Mouse (Mus musculus): ENCODE measurements around the gene Rfc2. TPM values are rescaled to one million over a fixed set of nuclear protein-coding genes. Genes with fewer than 3 reads are reported as not detected.

The Rfc2 gene
- total and polyA plus RNA-seq, 2 experiments from 2014 or later: 68.9 to 150 TPM

DNA sequence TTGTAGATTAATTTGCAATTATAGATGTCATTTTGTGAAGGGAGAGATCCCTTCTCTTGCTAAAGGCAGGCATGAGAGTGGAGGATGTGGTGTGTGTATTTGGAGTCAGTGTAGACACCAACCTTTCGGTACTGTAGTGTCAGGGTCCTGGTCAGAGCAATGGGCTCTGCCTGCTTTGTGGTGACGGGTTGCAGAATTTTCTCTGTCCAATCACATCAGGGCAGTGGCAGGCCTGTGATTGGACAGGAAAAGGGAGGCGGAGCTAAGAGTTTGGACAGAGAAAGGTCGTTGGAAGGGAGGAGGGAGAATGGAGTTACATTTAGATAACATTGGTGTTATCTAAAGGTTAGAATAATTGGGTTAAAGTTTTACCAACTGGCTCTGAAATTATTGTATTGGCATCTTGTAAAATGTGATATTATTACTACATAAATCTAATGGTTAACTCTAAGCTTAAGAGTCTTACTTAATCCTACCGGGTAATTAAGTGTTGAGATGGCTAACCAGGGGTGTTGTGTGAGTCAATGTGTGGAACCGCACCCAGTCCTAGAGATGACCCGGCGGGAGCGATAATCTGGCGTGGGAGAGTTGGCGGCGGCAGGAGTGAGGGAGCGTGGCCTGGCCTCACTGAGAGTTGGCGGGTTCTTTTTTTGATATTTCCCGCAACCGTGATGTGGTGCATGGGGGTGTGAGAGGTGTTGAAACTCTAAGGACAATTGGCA is 20.6 kb upstream of the Rfc2 start:
- Histone ChIP-seq H3K4me1 (ENCODE audit: insufficient read depth) (no peaks in the 10 kb centered on the region), H3K27me3 (ENCODE audit: insufficient read depth, low read length) (no peaks in the 10 kb centered on the region), H3K27ac (ENCODE audit: low read depth, low read length) (no peak overlapping the region), H3K9ac (no peak overlapping the region), H3K9me3 (ENCODE audit: low read length) (no peaks in the 10 kb centered on the region), H3K36me3 (ENCODE audit: insufficient read depth) (no peaks in the 10 kb centered on the region), H3K4me2 (ENCODE audit: low read depth) (no peak overlapping the region), H3K4me3 (ENCODE audit: low read depth, low read length) (no peak overlapping the region)
- WGBS: 82% methylated on average over 16 of the region's 16 CpGs
- ATAC-seq (no peak), DNase-seq (no peak)
- TF ChIP-seq CTCF (IDR thresholded peaks at IDR 0.05; ENCODE audit: low read depth): no peak

GRCm38 (mm10) chr5:134564272-134564671 is 16.9 kb upstream of the Rfc2 start:
- Histone ChIP-seq H3K4me2 (ENCODE audit: low read depth) (no peak overlapping the region), H3K27ac (ENCODE audit: low read depth, low read length) (no peak overlapping the region), H3K27me3 (ENCODE audit: insufficient read depth, low read length) (no peaks in the 10 kb centered on the region), H3K4me1 (ENCODE audit: insufficient read depth) (no peaks in the 10 kb centered on the region), H3K9me3 (ENCODE audit: low read length) (no peaks in the 10 kb centered on the region), H3K36me3 (ENCODE audit: insufficient read depth) (no peaks in the 10 kb centered on the region), H3K9ac (no peak overlapping the region), H3K4me3 (ENCODE audit: low read depth, low read length) (no peak overlapping the region)
- ATAC-seq (no peak), DNase-seq (no peak)
- WGBS: 83% methylated on average over 2 of the region's 2 CpGs
- TF ChIP-seq CTCF (IDR thresholded peaks at IDR 0.05; ENCODE audit: low read depth): no peak

DNA sequence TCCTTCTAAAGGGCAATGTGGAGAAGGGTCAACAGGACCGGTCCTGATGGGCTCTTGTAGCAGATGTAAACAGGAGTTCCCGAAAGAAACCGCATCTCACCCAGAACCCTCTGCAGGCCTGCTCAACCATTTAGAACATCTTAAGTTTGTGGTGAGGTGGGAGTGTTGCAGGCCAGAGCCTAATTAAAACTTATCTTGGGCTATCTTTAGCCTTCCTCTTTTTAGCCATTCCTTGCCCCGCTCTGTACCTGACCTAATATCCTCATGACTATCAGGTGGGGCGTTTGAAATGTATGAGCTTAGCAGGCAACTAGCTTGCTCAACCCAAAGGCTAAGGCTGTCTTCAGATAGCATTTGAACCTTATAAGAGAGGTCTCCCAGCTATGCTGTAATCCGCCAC is 15.5 kb upstream of the Rfc2 start:
- H3K27ac ChIP-seq (ENCODE audit: low read depth, low read length): no peak overlapping the region
- H3K9me3 ChIP-seq (ENCODE audit: low read length): no peaks in the 10 kb centered on the region
- no peaks in the 10 kb centered on the region for H3K36me3 ChIP-seq (ENCODE audit: insufficient read depth)
- H3K4me2 ChIP-seq (ENCODE audit: low read depth): no peak overlapping the region
- no peaks in the 10 kb centered on the region for H3K27me3 ChIP-seq (ENCODE audit: insufficient read depth, low read length)
- no peak overlapping the region for H3K4me3 ChIP-seq (ENCODE audit: low read depth, low read length)
- TF ChIP-seq CTCF (IDR thresholded peaks at IDR 0.05; ENCODE audit: low read depth): no peak
- DNase-seq (no peak), ATAC-seq (no peak)
- WGBS: 91% methylated on average over 6 of the region's 6 CpGs
- H3K4me1 ChIP-seq (ENCODE audit: insufficient read depth): no peaks in the 10 kb centered on the region
- H3K9ac ChIP-seq: no peak overlapping the region

DNA sequence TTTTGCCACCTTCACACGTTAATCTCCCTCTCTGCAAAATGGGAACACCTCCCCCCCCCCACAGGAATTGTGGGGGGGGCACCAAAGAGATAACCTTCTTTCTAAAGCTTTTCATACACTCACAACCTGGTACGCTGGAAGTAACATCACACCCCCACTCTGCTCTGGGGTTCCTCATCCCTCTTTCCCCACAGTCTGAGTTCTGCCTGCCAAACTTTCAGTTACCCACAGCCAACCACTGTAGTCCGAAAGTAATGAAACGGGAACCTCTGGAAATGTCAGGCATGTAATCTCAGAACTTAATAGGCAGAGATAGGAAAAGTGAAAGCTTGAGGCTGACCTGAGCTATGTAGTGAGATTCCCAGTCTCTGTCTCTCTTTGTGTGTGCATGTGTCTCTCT is 13.7 kb upstream of the Rfc2 start:
- H3K4me3 ChIP-seq (ENCODE audit: low read depth, low read length): no peak overlapping the region
- DNase-seq (no peak), ATAC-seq (no peak)
- H3K27ac ChIP-seq (ENCODE audit: low read depth, low read length): no peak overlapping the region
- H3K27me3 ChIP-seq (ENCODE audit: insufficient read depth, low read length): no peaks in the 10 kb centered on the region
- H3K9ac ChIP-seq: no peak overlapping the region
- peaks cover 6% of the 10 kb centered on the region; the same call in 1 of the 2 replicates for H3K4me1 ChIP-seq (ENCODE audit: insufficient read depth)
- H3K36me3 ChIP-seq (ENCODE audit: insufficient read depth): no peaks in the 10 kb centered on the region
- no peaks in the 10 kb centered on the region for H3K9me3 ChIP-seq (ENCODE audit: low read length)
- TF ChIP-seq CTCF (IDR thresholded peaks at IDR 0.05; ENCODE audit: low read depth): no peak
- no peak overlapping the region for H3K4me2 ChIP-seq (ENCODE audit: low read depth)
- 92% methylated on average over 4 of the region's 4 CpGs for WGBS

- ATAC-seq (no peak), DNase-seq (no peak)
- Histone ChIP-seq H3K27ac (ENCODE audit: low read depth, low read length) (no peak overlapping the region), H3K4me2 (ENCODE audit: low read depth) (no peak overlapping the region), H3K9me3 (ENCODE audit: low read length) (no peaks in the 10 kb centered on the region), H3K4me3 (ENCODE audit: low read depth, low read length) (no peak overlapping the region), H3K27me3 (ENCODE audit: insufficient read depth, low read length) (no peaks in the 10 kb centered on the region), H3K9ac (no peak overlapping the region), H3K36me3 (ENCODE audit: insufficient read depth) (no peaks in the 10 kb centered on the region), H3K4me1 (ENCODE audit: insufficient read depth) (peaks cover 8% of the 10 kb centered on the region; the same call in 1 of the 2 replicates)
- WGBS: 73% methylated on average over 3 of the region's 3 CpGs
- TF ChIP-seq CTCF (IDR thresholded peaks at IDR 0.05; ENCODE audit: low read depth): no peak
Observed at GRCm38 (mm10) chr5:134568030-134568429, 13.1 kb upstream of the Rfc2 start.

DNA sequence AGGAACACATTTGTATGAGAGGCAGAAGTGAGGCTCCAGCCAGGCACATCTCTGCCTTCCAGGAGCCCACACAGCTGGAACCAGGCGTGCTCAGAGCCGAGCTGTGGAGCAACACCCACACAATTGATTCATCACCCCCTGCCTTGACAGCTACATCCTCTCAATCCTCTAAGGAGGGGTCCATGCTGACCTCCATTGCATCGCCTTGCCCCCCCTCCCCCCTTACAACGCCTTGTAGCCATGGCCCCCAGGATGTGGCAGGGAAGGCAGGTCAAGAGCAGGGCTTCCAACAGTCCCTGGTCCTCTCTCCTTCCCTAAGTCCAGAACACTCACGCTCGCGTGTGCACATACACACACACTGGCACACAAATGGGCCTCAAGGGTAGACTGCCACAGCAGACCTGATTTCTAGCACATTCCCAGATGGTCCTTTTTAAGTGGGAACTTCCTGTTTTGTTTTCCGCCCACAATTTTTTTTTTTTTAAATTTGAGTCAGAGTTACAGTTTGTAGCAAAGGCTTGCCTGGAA is 12.1 kb upstream of the Rfc2 start:
- H3K4me1 ChIP-seq (ENCODE audit: insufficient read depth): peaks cover 8% of the 10 kb centered on the region; the same call in 1 of the 2 replicates
- H3K36me3 ChIP-seq (ENCODE audit: insufficient read depth): no peaks in the 10 kb centered on the region
- H3K4me3 ChIP-seq (ENCODE audit: low read depth, low read length): no peak overlapping the region
- TF ChIP-seq CTCF (IDR thresholded peaks at IDR 0.05; ENCODE audit: low read depth): no peak
- H3K4me2 ChIP-seq (ENCODE audit: low read depth): no peak overlapping the region
- H3K9ac ChIP-seq: no peak overlapping the region
- ATAC-seq: no peak
- no peak overlapping the region for H3K27ac ChIP-seq (ENCODE audit: low read depth, low read length)
- no peak for DNase-seq
- H3K9me3 ChIP-seq (ENCODE audit: low read length): no peaks in the 10 kb centered on the region
- H3K27me3 ChIP-seq (ENCODE audit: insufficient read depth, low read length): no peaks in the 10 kb centered on the region
- 57% methylated on average over 8 of the region's 8 CpGs for WGBS

- ATAC-seq (peak; percentile 88), DNase-seq (peak; percentile 80)
- Histone ChIP-seq H3K4me3 (ENCODE audit: low read depth, low read length) (peak overlapping the region; percentile 52), H3K4me1 (ENCODE audit: insufficient read depth) (peaks cover 8% of the 10 kb centered on the region; the same call in 1 of the 2 replicates), H3K4me2 (ENCODE audit: low read depth) (peak overlapping the region; percentile 84), H3K9ac (peak overlapping the region; percentile 58), H3K27ac (ENCODE audit: low read depth, low read length) (peak overlapping the region; percentile 57; the same call in 1 of the 2 replicates), H3K27me3 (ENCODE audit: insufficient read depth, low read length) (no peaks in the 10 kb centered on the region), H3K9me3 (ENCODE audit: low read length) (no peaks in the 10 kb centered on the region), H3K36me3 (ENCODE audit: insufficient read depth) (no peaks in the 10 kb centered on the region)
- WGBS: 3% methylated on average over 23 of the region's 23 CpGs
- no peak for TF ChIP-seq CTCF (IDR thresholded peaks at IDR 0.05; ENCODE audit: low read depth)
Observed at GRCm38 (mm10) chr5:134571730-134572507, 9.2 kb upstream of the Rfc2 start.
